8 mouse cellular contexts compared by ENCODE assay signal in the genomic region with DNA sequence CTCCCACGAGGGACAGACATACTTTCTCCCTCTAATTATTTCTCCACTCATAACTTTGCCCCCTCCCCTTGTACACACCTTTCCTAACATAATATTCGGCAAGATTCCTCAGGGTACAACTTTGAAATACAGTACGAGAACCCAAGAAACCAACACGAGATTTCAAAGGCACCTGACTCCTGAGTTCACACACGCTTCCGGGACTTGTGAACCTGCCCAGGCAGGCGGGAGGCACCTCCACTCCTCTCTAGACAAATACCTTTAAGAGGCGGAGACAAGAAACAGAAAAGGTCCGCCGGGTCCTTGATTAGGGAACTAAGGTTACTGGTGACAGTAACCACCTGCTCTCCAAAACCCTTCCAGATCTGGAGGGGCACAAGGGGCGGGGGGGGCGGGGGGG. TPM values are rescaled to one million over a fixed set of nuclear protein-coding genes. Genes with fewer than 3 reads are reported as not detected.
A peak's percentile ranks its signal among the peaks of the same experiment; 100 is the strongest.
DNase-seq lines count a peak whose midpoint lies in the region; ATAC-seq and TF ChIP-seq lines count a peak whose summit lies in the region.

No protein-coding gene starts in this region.

- no peak for ATAC-seq in embryonic facial prominence, embryonic 12.5 days (ENCODE audit: insufficient number of reproducible peaks, insufficient read depth, low FRiP score, low TSS enrichment)
- ATAC-seq in stomach, embryonic 15.5 days (ENCODE audit: insufficient read depth, low FRiP score, low read depth): peak; percentile 20; the same call in 1 of the 2 replicates
- ATAC-seq in erythroid progenitor cell, adult 5-6 weeks (replicated peaks; ENCODE audit: low FRiP score, poor library complexity, severe bottlenecking): no peak

- intact Hi-C loops in left cerebral cortex, postnatal 25 days (cut with DNase I): loop anchor here (2.0 to 5.0 kb wide), 2 partner anchors 43 to 149 kb away; a partner anchor contains a TSS

- H3K36me3 ChIP-seq in embryonic facial prominence, embryonic 12.5 days: no peaks in the 10 kb centered on the region
- no peaks in the 10 kb centered on the region for H3K36me3 ChIP-seq in kidney, adult 2 months (ENCODE audit: control insufficient read depth, insufficient read depth, low read length)
- no peaks in the 10 kb centered on the region for H3K36me3 ChIP-seq in stomach, embryonic 15.5 days

- WGBS in embryonic facial prominence, embryonic 12.5 days: 8% methylated on average over 12 of the region's 12 CpGs
- 5% methylated on average over 12 of the region's 12 CpGs for WGBS in kidney, adult 2 months
- 5% methylated on average over 12 of the region's 12 CpGs for WGBS in stomach, embryonic 15.5 days

- H3K27ac ChIP-seq in embryonic facial prominence, embryonic 12.5 days: no peak overlapping the region
- no peak overlapping the region for H3K27ac ChIP-seq in kidney, adult 2 months (ENCODE audit: insufficient read depth, low read depth, low read length)
- H3K27ac ChIP-seq in stomach, embryonic 15.5 days: peak overlapping the region; percentile 88

- peaks cover 34% of the 10 kb centered on the region for H3K27me3 ChIP-seq in embryonic facial prominence, embryonic 12.5 days
- H3K27me3 ChIP-seq in kidney, adult 2 months (replicated peaks; ENCODE audit: control insufficient read depth, insufficient read depth, low read length): no peaks in the 10 kb centered on the region
- H3K27me3 ChIP-seq in stomach, embryonic 15.5 days (replicated peaks): peaks cover 12% of the 10 kb centered on the region; the same call in 1 of the 2 replicates

- peak overlapping the region; percentile 86 for H3K4me2 ChIP-seq in embryonic facial prominence, embryonic 12.5 days (replicated peaks)
- H3K4me2 ChIP-seq in stomach, embryonic 15.5 days: peak overlapping the region; percentile 94

- no peak for TF ChIP-seq POLR2A in kidney, adult 2 months (IDR thresholded peaks at IDR 0.05; ENCODE audit: low read depth, low read length)

- no peak for TF ChIP-seq CTCF in kidney, adult 2 months (conservative IDR thresholded peaks at IDR 0.05; ENCODE audit: insufficient read depth, insufficient read length, low read depth, low read length)

- peak overlapping the region; percentile 68 for H3K4me3 ChIP-seq in embryonic facial prominence, embryonic 12.5 days
- H3K4me3 ChIP-seq in kidney, adult 2 months (ENCODE audit: insufficient read depth, low read depth, low read length): peak overlapping the region; percentile 65
- peak overlapping the region; percentile 70 for H3K4me3 ChIP-seq in stomach, embryonic 15.5 days (replicated peaks)

- peak overlapping the region; percentile 61; the same call in 1 of the 2 replicates for H3K9ac ChIP-seq in embryonic facial prominence, embryonic 12.5 days
- no peak overlapping the region; the same call in 1 of the 2 replicates for H3K9ac ChIP-seq in stomach, embryonic 15.5 days

- peak; percentile 31 for DNase-seq in urinary bladder, adult 2 months (ENCODE audit: low spot score)
- no peak for DNase-seq in urinary bladder, postnatal 10 days (ENCODE audit: low spot score)
- DNase-seq in kidney, adult 2 months: peak; percentile 74
- DNase-seq in lung, postnatal 10 days: peak; percentile 52
- DNase-seq in left cerebral cortex, postnatal 25 days (ENCODE audit: low spot score in 2 of 2): no peak

- H3K9me3 ChIP-seq in embryonic facial prominence, embryonic 12.5 days: no peaks in the 10 kb centered on the region
- no peaks in the 10 kb centered on the region for H3K9me3 ChIP-seq in stomach, embryonic 15.5 days

- H3K4me1 ChIP-seq in embryonic facial prominence, embryonic 12.5 days: no peaks in the 10 kb centered on the region
- no peaks in the 10 kb centered on the region for H3K4me1 ChIP-seq in kidney, adult 2 months (ENCODE audit: control insufficient read depth, insufficient read depth, low read length)
- peaks cover 10% of the 10 kb centered on the region; the same call in 1 of the 2 replicates for H3K4me1 ChIP-seq in stomach, embryonic 15.5 days

RNA-seq across cellular contexts. Expression of a gene that starts 1.1 kb away (rescaled TPM):
- polyA plus RNA-seq in urinary bladder, adult 2 months (2012; rRNA removed): 1.4 and 2.3 TPM in 2 replicates
- 1.6 and 1.8 TPM in 2 replicates for polyA plus RNA-seq in embryonic facial prominence, embryonic 12.5 days (2016; fragmentation: Nextera tagmentation; extraction: Ambion mirVana)
- 3.4 and 3.9 TPM in 2 replicates for polyA plus RNA-seq in kidney, adult 2 months (2012; rRNA removed)
- 2.6 and 3.1 TPM in 2 replicates for polyA plus RNA-seq in stomach, embryonic 15.5 days (2015; fragmentation: Nextera tagmentation; extraction: Ambion mirVana)
- total RNA-seq in erythroid progenitor cell, adult 5-6 weeks (2015; ENCODE audit: low replicate concordance): 0.72 TPM in 1 of 2 replicates, not detected in the other
- 0.13 and 0.83 TPM in 2 replicates for total RNA-seq in erythroid progenitor cell, adult 5-6 weeks (2017; ENCODE audit: low replicate concordance)
- total RNA-seq in left cerebral cortex, postnatal 25 days (2021): 10 to 100 TPM; 57.9 to 62.6 TPM

Comparison
In these comparisons a context has a peak if more than half of its experiments do, and no peak if none do; other contexts are left out.
1. DNase-seq: peak in urinary bladder, adult 2 months (single experiment), kidney, adult 2 months (single experiment) and lung, postnatal 10 days (single experiment); none in urinary bladder, postnatal 10 days (single experiment) and left cerebral cortex, postnatal 25 days (0 of 2).
2. Peak in every context shown above with its lines, with median percentiles within 50 percentile points of each other: H3K4me3 ChIP-seq.